Mouse (Mus musculus): ENCODE data around the gene Fhl2. TPM values are rescaled to one million over a fixed set of nuclear protein-coding genes. Genes with fewer than 3 reads are reported as not detected.

The Fhl2 gene
- total and polyA plus RNA-seq, 3 experiments: 0.22 TPM; not detected in 2

- TF ChIP-seq GATA2 (IDR thresholded peaks at IDR 0.05; ENCODE audit: borderline replicate concordance, low read depth, low read length) (no peak), TAL1 (conservative IDR thresholded peaks at IDR 0.05; ENCODE audit: low read depth, low read length) (no peak), CTCF (IDR thresholded peaks at IDR 0.05; ENCODE audit: low read depth, low read length) (no peak), POLR2AphosphoS5 (IDR thresholded peaks at IDR 0.05; ENCODE audit: insufficient replicate concordance, low read depth, low read length) (no peak), GATA1 (IDR thresholded peaks at IDR 0.05; ENCODE audit: borderline replicate concordance, low read length) (no peak)
- no peak for ATAC-seq (ENCODE audit: extremely low read depth, insufficient number of reproducible peaks, low FRiP score, poor library complexity, severe bottlenecking)
Measured at GRCm38 (mm10) chr1:43171093-43171492, 25.7 kb downstream of the Fhl2 start.

GRCm38 (mm10) chr1:43169661-43170060 lies 27.1 kb downstream of the Fhl2 start:
- H3K4me1 ChIP-seq (ENCODE audit: insufficient read depth, low read depth, low read length): no peaks in the 10 kb centered on the region
- no peak overlapping the region for H3K4me3 ChIP-seq (ENCODE audit: low read depth, low read length)
- DNase-seq (ENCODE audit: low spot score) (no peak), ATAC-seq (ENCODE audit: extremely low read depth, insufficient number of reproducible peaks, low FRiP score, poor library complexity, severe bottlenecking) (no peak)
- no peaks in the 10 kb centered on the region for H3K9me3 ChIP-seq (replicated peaks)
- H3K36me3 ChIP-seq (replicated peaks): no peaks in the 10 kb centered on the region
- TF ChIP-seq TAL1 (conservative IDR thresholded peaks at IDR 0.05; ENCODE audit: low read depth, low read length) (no peak), POLR2AphosphoS5 (IDR thresholded peaks at IDR 0.05; ENCODE audit: insufficient replicate concordance, low read depth, low read length) (no peak), CTCF (IDR thresholded peaks at IDR 0.05; ENCODE audit: low read depth, low read length) (no peak), GATA1 (IDR thresholded peaks at IDR 0.05; ENCODE audit: borderline replicate concordance, low read length) (no peak), GATA2 (IDR thresholded peaks at IDR 0.05; ENCODE audit: borderline replicate concordance, low read depth, low read length) (no peak)
- H3K27me3 ChIP-seq (ENCODE audit: insufficient read depth, low read length): peaks cover 25% of the 10 kb centered on the region

More at GRCm38 (mm10) chr1:43171093-43171492, 25.7 kb downstream of the Fhl2 start:
- no peak overlapping the region for H3K4me3 ChIP-seq (ENCODE audit: low read depth, low read length)
- H3K36me3 ChIP-seq (replicated peaks): no peaks in the 10 kb centered on the region
- no peak for DNase-seq (ENCODE audit: low spot score)
- no peaks in the 10 kb centered on the region for H3K9me3 ChIP-seq (replicated peaks)
- H3K27me3 ChIP-seq (ENCODE audit: insufficient read depth, low read length): peaks cover 18% of the 10 kb centered on the region
- no peaks in the 10 kb centered on the region for H3K4me1 ChIP-seq (ENCODE audit: insufficient read depth, low read depth, low read length)

- TF ChIP-seq GATA1 (IDR thresholded peaks at IDR 0.05; ENCODE audit: borderline replicate concordance, low read length): no peak
- TF ChIP-seq CTCF (IDR thresholded peaks at IDR 0.05; ENCODE audit: low read depth, low read length): no peak
- TF ChIP-seq TAL1 (conservative IDR thresholded peaks at IDR 0.05; ENCODE audit: low read depth, low read length): no peak
- TF ChIP-seq GATA2 (IDR thresholded peaks at IDR 0.05; ENCODE audit: borderline replicate concordance, low read depth, low read length): no peak
- no peak for TF ChIP-seq POLR2AphosphoS5 (IDR thresholded peaks at IDR 0.05; ENCODE audit: insufficient replicate concordance, low read depth, low read length)
- H3K27me3 ChIP-seq (ENCODE audit: insufficient read depth, low read length): peaks cover 27% of the 10 kb centered on the region
- DNase-seq (ENCODE audit: low spot score) (no peak), ATAC-seq (ENCODE audit: extremely low read depth, insufficient number of reproducible peaks, low FRiP score, poor library complexity, severe bottlenecking) (no peak)
- H3K36me3 ChIP-seq (replicated peaks): no peaks in the 10 kb centered on the region
- no peaks in the 10 kb centered on the region for H3K9me3 ChIP-seq (replicated peaks)
- H3K4me3 ChIP-seq (ENCODE audit: low read depth, low read length): no peak overlapping the region
- no peaks in the 10 kb centered on the region for H3K4me1 ChIP-seq (ENCODE audit: insufficient read depth, low read depth, low read length)
Measured at GRCm38 (mm10) chr1:43169227-43169626, 27.6 kb downstream of the Fhl2 start.

GRCm38 (mm10) chr1:43168618-43169017 lies 28.2 kb downstream of the Fhl2 start:
- no peaks in the 10 kb centered on the region for H3K4me1 ChIP-seq (ENCODE audit: insufficient read depth, low read depth, low read length)
- H3K4me3 ChIP-seq (ENCODE audit: low read depth, low read length): no peak overlapping the region
- peaks cover 31% of the 10 kb centered on the region for H3K27me3 ChIP-seq (ENCODE audit: insufficient read depth, low read length)
- H3K9me3 ChIP-seq (replicated peaks): no peaks in the 10 kb centered on the region
- ATAC-seq (ENCODE audit: extremely low read depth, insufficient number of reproducible peaks, low FRiP score, poor library complexity, severe bottlenecking): no peak
- no peak for DNase-seq (ENCODE audit: low spot score)
- TF ChIP-seq TAL1 (conservative IDR thresholded peaks at IDR 0.05; ENCODE audit: low read depth, low read length): no peak
- no peak for TF ChIP-seq GATA2 (IDR thresholded peaks at IDR 0.05; ENCODE audit: borderline replicate concordance, low read depth, low read length)
- no peak for TF ChIP-seq POLR2AphosphoS5 (IDR thresholded peaks at IDR 0.05; ENCODE audit: insufficient replicate concordance, low read depth, low read length)
- TF ChIP-seq GATA1 (IDR thresholded peaks at IDR 0.05; ENCODE audit: borderline replicate concordance, low read length): no peak
- no peak for TF ChIP-seq CTCF (IDR thresholded peaks at IDR 0.05; ENCODE audit: low read depth, low read length)
- H3K36me3 ChIP-seq (replicated peaks): no peaks in the 10 kb centered on the region

- no peak for ATAC-seq (ENCODE audit: extremely low read depth, insufficient number of reproducible peaks, low FRiP score, poor library complexity, severe bottlenecking)
- no peak for TF ChIP-seq GATA2 (IDR thresholded peaks at IDR 0.05; ENCODE audit: borderline replicate concordance, low read depth, low read length)
- no peak for TF ChIP-seq POLR2AphosphoS5 (IDR thresholded peaks at IDR 0.05; ENCODE audit: insufficient replicate concordance, low read depth, low read length)
- TF ChIP-seq GATA1 (IDR thresholded peaks at IDR 0.05; ENCODE audit: borderline replicate concordance, low read length): no peak
- no peak for TF ChIP-seq CTCF (IDR thresholded peaks at IDR 0.05; ENCODE audit: low read depth, low read length)
- TF ChIP-seq TAL1 (conservative IDR thresholded peaks at IDR 0.05; ENCODE audit: low read depth, low read length): no peak
- Histone ChIP-seq H3K9me3 (replicated peaks) (no peaks in the 10 kb centered on the region), H3K36me3 (replicated peaks) (no peaks in the 10 kb centered on the region), H3K4me1 (ENCODE audit: insufficient read depth, low read depth, low read length) (no peaks in the 10 kb centered on the region), H3K4me3 (ENCODE audit: low read depth, low read length) (no peak overlapping the region), H3K27me3 (ENCODE audit: insufficient read depth, low read length) (peaks cover 34% of the 10 kb centered on the region)
- no peak for DNase-seq (ENCODE audit: low spot score)
Measured at GRCm38 (mm10) chr1:43168026-43168425, 28.8 kb downstream of the Fhl2 start.

- Histone ChIP-seq H3K4me3 (ENCODE audit: low read depth, low read length) (no peak overlapping the region), H3K27me3 (ENCODE audit: insufficient read depth, low read length) (peaks cover 38% of the 10 kb centered on the region), H3K9me3 (replicated peaks) (no peaks in the 10 kb centered on the region), H3K36me3 (replicated peaks) (no peaks in the 10 kb centered on the region), H3K4me1 (ENCODE audit: insufficient read depth, low read depth, low read length) (no peaks in the 10 kb centered on the region)
- no peak for ATAC-seq (ENCODE audit: extremely low read depth, insufficient number of reproducible peaks, low FRiP score, poor library complexity, severe bottlenecking)
- no peak for TF ChIP-seq POLR2AphosphoS5 (IDR thresholded peaks at IDR 0.05; ENCODE audit: insufficient replicate concordance, low read depth, low read length)
- 0 out of 2 replicates have a peak, but pooled peaks have one; percentile 8 for TF ChIP-seq TAL1 (conservative IDR thresholded peaks at IDR 0.05; ENCODE audit: low read depth, low read length)
- DNase-seq (ENCODE audit: low spot score): no peak
Measured at GRCm38 (mm10) chr1:43164582-43164981, 32.2 kb downstream of the Fhl2 start.

Data from G1E (cell line).